Mouse (Mus musculus): ENCODE results near the gene Lrrfip2. TPM values are rescaled to one million over a fixed set of nuclear protein-coding genes. Genes with fewer than 3 reads are reported as not detected.

Lrrfip2 gene
- polyA plus RNA-seq, 1 experiment from 2014 or later, result 35.9 TPM

GRCm38 (mm10) chr9:111092657-111093056, 24.7 kb upstream of the Lrrfip2 start:
- H3K9ac ChIP-seq, result no peak overlapping the region
- 76% methylated on average over 9 of the region's 9 CpGs for WGBS
- H3K4me2 ChIP-seq, result no peak overlapping the region
- no peak overlapping the region for H3K4me3 ChIP-seq (replicated peaks)
- H3K27ac ChIP-seq, result no peak overlapping the region
- no peaks in the 10 kb centered on the region for H3K9me3 ChIP-seq (replicated peaks)
- H3K27me3 ChIP-seq, result no peaks in the 10 kb centered on the region
- no peak for ATAC-seq (replicated peaks; ENCODE audit: low FRiP score)
- H3K36me3 ChIP-seq, result no peaks in the 10 kb centered on the region
- H3K4me1 ChIP-seq, result peaks cover 29% of the 10 kb centered on the region

- no peaks in the 10 kb centered on the region for H3K36me3 ChIP-seq
- peaks cover 27% of the 10 kb centered on the region for H3K4me1 ChIP-seq
- 27% methylated on average over 5 of the region's 5 CpGs for WGBS
- H3K9ac ChIP-seq, result no peak overlapping the region
- H3K4me3 ChIP-seq (replicated peaks), result no peak overlapping the region
- no peaks in the 10 kb centered on the region for H3K27me3 ChIP-seq
- no peak for ATAC-seq (replicated peaks; ENCODE audit: low FRiP score)
- H3K27ac ChIP-seq, result no peak overlapping the region
- H3K4me2 ChIP-seq, result no peak overlapping the region
- no peaks in the 10 kb centered on the region for H3K9me3 ChIP-seq (replicated peaks)
Measured at GRCm38 (mm10) chr9:111093094-111093493, 24.3 kb upstream of the Lrrfip2 start.

GRCm38 (mm10) chr9:111094626-111095025, 22.8 kb upstream of the Lrrfip2 start:
- Histone ChIP-seq H3K27ac (0 out of 2 replicates have a peak overlapping the region, but pooled peaks have one; percentile 43), H3K36me3 (no peaks in the 10 kb centered on the region), H3K9me3 (replicated peaks) (no peaks in the 10 kb centered on the region), H3K4me1 (peaks cover 18% of the 10 kb centered on the region), H3K4me2 (no peak overlapping the region), H3K9ac (no peak overlapping the region), H3K27me3 (no peaks in the 10 kb centered on the region), H3K4me3 (replicated peaks) (no peak overlapping the region)
- no peak for ATAC-seq (replicated peaks; ENCODE audit: low FRiP score)
- WGBS, result 54% methylated on average over 5 of the region's 5 CpGs

GRCm38 (mm10) chr9:111095710-111096109, 21.7 kb upstream of the Lrrfip2 start:
- no peak overlapping the region for H3K4me2 ChIP-seq
- WGBS, result 66% methylated on average over 7 of the region's 7 CpGs
- H3K4me1 ChIP-seq, result peaks cover 18% of the 10 kb centered on the region
- H3K9ac ChIP-seq, result no peak overlapping the region
- no peak for ATAC-seq (replicated peaks; ENCODE audit: low FRiP score)
- H3K9me3 ChIP-seq (replicated peaks), result no peaks in the 10 kb centered on the region
- H3K36me3 ChIP-seq, result no peaks in the 10 kb centered on the region
- no peak overlapping the region for H3K4me3 ChIP-seq (replicated peaks)
- no peaks in the 10 kb centered on the region for H3K27me3 ChIP-seq
- H3K27ac ChIP-seq, result 0 out of 2 replicates have a peak overlapping the region, but pooled peaks have one; percentile 43

- no peaks in the 10 kb centered on the region for H3K36me3 ChIP-seq
- H3K27ac ChIP-seq, result no peak overlapping the region
- H3K4me1 ChIP-seq, result peaks cover 18% of the 10 kb centered on the region
- ATAC-seq (replicated peaks; ENCODE audit: low FRiP score), result no peak
- H3K9me3 ChIP-seq (replicated peaks), result no peaks in the 10 kb centered on the region
- H3K27me3 ChIP-seq, result no peaks in the 10 kb centered on the region
- WGBS, result 77% methylated on average over 16 of the region's 16 CpGs
- no peak overlapping the region for H3K4me2 ChIP-seq
- no peak overlapping the region for H3K4me3 ChIP-seq (replicated peaks)
- no peak overlapping the region for H3K9ac ChIP-seq
Measured at GRCm38 (mm10) chr9:111096419-111097326, 20.7 kb upstream of the Lrrfip2 start.

- ATAC-seq (replicated peaks; ENCODE audit: low FRiP score), result no peak
- no peak overlapping the region for H3K27ac ChIP-seq
- 55% methylated on average over 6 of the region's 6 CpGs for WGBS
- H3K9ac ChIP-seq, result no peak overlapping the region
- no peaks in the 10 kb centered on the region for H3K9me3 ChIP-seq (replicated peaks)
- no peaks in the 10 kb centered on the region for H3K27me3 ChIP-seq
- H3K36me3 ChIP-seq, result no peaks in the 10 kb centered on the region
- peaks cover 18% of the 10 kb centered on the region for H3K4me1 ChIP-seq
- no peak overlapping the region for H3K4me3 ChIP-seq (replicated peaks)
- H3K4me2 ChIP-seq, result no peak overlapping the region
Measured at GRCm38 (mm10) chr9:111097543-111097942, 19.8 kb upstream of the Lrrfip2 start.

GRCm38 (mm10) chr9:111100406-111100805, 17.0 kb upstream of the Lrrfip2 start:
- no peak overlapping the region for H3K9ac ChIP-seq

GRCm38 (mm10) chr9:111103293-111103692, 14.1 kb upstream of the Lrrfip2 start:
- Histone ChIP-seq H3K27me3 (no peaks in the 10 kb centered on the region), H3K27ac (no peak overlapping the region), H3K4me3 (replicated peaks) (no peak overlapping the region), H3K4me2 (no peak overlapping the region), H3K4me1 (no peaks in the 10 kb centered on the region), H3K9ac (no peak overlapping the region), H3K36me3 (no peaks in the 10 kb centered on the region), H3K9me3 (replicated peaks) (no peaks in the 10 kb centered on the region)
- no peak for ATAC-seq (replicated peaks; ENCODE audit: low FRiP score)
- 88% methylated on average over 5 of the region's 5 CpGs for WGBS

More at GRCm38 (mm10) chr9:111100406-111100805, 17.0 kb upstream of the Lrrfip2 start:
- H3K4me2 ChIP-seq, result no peak overlapping the region
- H3K9me3 ChIP-seq (replicated peaks), result no peaks in the 10 kb centered on the region
- no peak for ATAC-seq (replicated peaks; ENCODE audit: low FRiP score)
- no peak overlapping the region for H3K27ac ChIP-seq
- H3K4me1 ChIP-seq, result peaks cover 9% of the 10 kb centered on the region
- H3K4me3 ChIP-seq (replicated peaks), result no peak overlapping the region
- 93% methylated on average over 3 of the region's 3 CpGs for WGBS
- H3K27me3 ChIP-seq, result no peaks in the 10 kb centered on the region
- H3K36me3 ChIP-seq, result no peaks in the 10 kb centered on the region

- H3K4me2 ChIP-seq, result no peak overlapping the region
- no peaks in the 10 kb centered on the region for H3K36me3 ChIP-seq
- no peaks in the 10 kb centered on the region for H3K9me3 ChIP-seq (replicated peaks)
- no peaks in the 10 kb centered on the region for H3K4me1 ChIP-seq
- H3K4me3 ChIP-seq (replicated peaks), result no peak overlapping the region
- no peak for ATAC-seq (replicated peaks; ENCODE audit: low FRiP score)
- no peak overlapping the region for H3K9ac ChIP-seq
- no peaks in the 10 kb centered on the region for H3K27me3 ChIP-seq
- H3K27ac ChIP-seq, result no peak overlapping the region
- 80% methylated on average over 5 of the region's 5 CpGs for WGBS
Measured at GRCm38 (mm10) chr9:111103893-111104292, 13.5 kb upstream of the Lrrfip2 start.

- ATAC-seq (replicated peaks; ENCODE audit: low FRiP score), result no peak
- WGBS, result 54% methylated on average over 3 of the region's 3 CpGs
- H3K9ac ChIP-seq, result no peak overlapping the region
Measured at GRCm38 (mm10) chr9:111107863-111108262, 9.5 kb upstream of the Lrrfip2 start.

GRCm38 (mm10) chr9:111117794-111118251, 431 bp downstream of the Lrrfip2 start:
- H3K9ac ChIP-seq, result peak overlapping the region; percentile 83
- no peaks in the 10 kb centered on the region for H3K27me3 ChIP-seq
- no peaks in the 10 kb centered on the region for H3K36me3 ChIP-seq
- no peaks in the 10 kb centered on the region for H3K9me3 ChIP-seq (replicated peaks)
- H3K27ac ChIP-seq, result peak overlapping the region; percentile 81
- under 1% methylated on average over 54 of the region's 56 CpGs for WGBS
- H3K4me3 ChIP-seq (replicated peaks), result peak overlapping the region; percentile 81
- peak; percentile 95 for ATAC-seq (replicated peaks; ENCODE audit: low FRiP score)
- H3K4me1 ChIP-seq, result peaks cover 19% of the 10 kb centered on the region
- peak overlapping the region; percentile 80 for H3K4me2 ChIP-seq

More at GRCm38 (mm10) chr9:111107863-111108262, 9.5 kb upstream of the Lrrfip2 start:
- H3K36me3 ChIP-seq, result no peaks in the 10 kb centered on the region
- H3K4me1 ChIP-seq, result no peaks in the 10 kb centered on the region
- H3K4me3 ChIP-seq (replicated peaks), result no peak overlapping the region
- no peak overlapping the region for H3K4me2 ChIP-seq
- no peaks in the 10 kb centered on the region for H3K27me3 ChIP-seq
- no peak overlapping the region for H3K27ac ChIP-seq
- H3K9me3 ChIP-seq (replicated peaks), result no peaks in the 10 kb centered on the region

- Histone ChIP-seq H3K9ac (peak overlapping the region; percentile 83), H3K4me1 (peaks cover 19% of the 10 kb centered on the region), H3K4me2 (peak overlapping the region; percentile 80), H3K27ac (peak overlapping the region; percentile 81), H3K4me3 (replicated peaks) (peak overlapping the region; percentile 81), H3K36me3 (no peaks in the 10 kb centered on the region), H3K9me3 (replicated peaks) (no peaks in the 10 kb centered on the region), H3K27me3 (no peaks in the 10 kb centered on the region)
- ATAC-seq (replicated peaks; ENCODE audit: low FRiP score), result peak; percentile 91
- WGBS, result under 1% methylated on average over 31 of the region's 52 CpGs
Measured at GRCm38 (mm10) chr9:111118252-111118890, 979 bp downstream of the Lrrfip2 start.
